Mouse (Mus musculus): ENCODE measurements around the gene Ly6g6e.

DNA sequence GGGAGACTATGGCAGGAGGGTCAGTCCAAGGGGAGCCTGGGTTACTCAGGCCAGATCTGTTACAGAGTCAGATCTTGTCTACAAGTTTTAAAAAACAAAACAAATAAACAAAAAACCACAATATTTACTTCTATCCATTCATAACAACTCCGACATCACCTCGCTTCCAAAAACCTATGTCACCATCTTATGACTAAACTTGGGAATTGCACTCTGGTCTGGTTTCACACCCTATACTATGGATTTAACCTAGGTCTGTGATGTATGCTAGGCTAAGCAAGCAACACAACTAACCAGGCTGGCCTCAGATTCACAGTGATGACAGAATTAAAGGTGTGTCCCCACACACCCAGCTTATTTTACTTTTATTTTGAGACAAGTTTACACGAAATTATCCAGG, 29.8 kb downstream of the Ly6g6e start:
- no peak for TF ChIP-seq CTCF (IDR thresholded peaks at IDR 0.05; ENCODE audit: low read depth)
- TF ChIP-seq EP300 (IDR thresholded peaks at IDR 0.05; ENCODE audit: low read depth) = no peak
